Mouse (Mus musculus) lung, adult 18-20 months (tissue): Measurements from ENCODE around the gene Lpcat2b.

Source experiments
- DNase-seq, 2 experiments: peaks; one replicate each; pipeline ENCODE4 v3.0.0; 2022; ENCODE audit warnings: mixed read lengths in 2 of 2

The Lpcat2b gene

GRCm38 (mm10) chr5:107448784-107449183 lies 17.4 kb downstream of the Lpcat2b start:
- no peak for DNase-seq

GRCm38 (mm10) chr5:107449620-107450019 lies 18.3 kb downstream of the Lpcat2b start:
- DNase-seq: no peak

- DNase-seq: no peak
These were observed 18.9 kb downstream of the Lpcat2b start for GRCm38 (mm10) chr5:107450299-107450698.

GRCm38 (mm10) chr5:107462147-107463076 lies 31.1 kb downstream of the Lpcat2b start:
- no peak for DNase-seq

GRCm38 (mm10) chr5:107466501-107466900 lies 35.2 kb downstream of the Lpcat2b start:
- no peak for DNase-seq

- DNase-seq: no peak
These were observed 35.7 kb downstream of the Lpcat2b start for GRCm38 (mm10) chr5:107467098-107467497.

GRCm38 (mm10) chr5:107470600-107471329 lies 39.4 kb downstream of the Lpcat2b start:
- no peak for DNase-seq

GRCm38 (mm10) chr5:107480194-107480593 lies 48.8 kb downstream of the Lpcat2b start:
- DNase-seq: no peak
